Mouse (Mus musculus) heart, embryonic 16.5 days (tissue): ENCODE measurements around the gene Dkc1. TPM values are rescaled to one million over a fixed set of nuclear protein-coding genes. Genes with fewer than 3 reads are reported as not detected.

Experiments used
- polyA plus RNA-seq: library from polyadenylated mRNA; unstranded; fragments of >200 nt; fragmentation: Nextera tagmentation; extraction: Ambion mirVana; gene quantifications from 2 replicates; pipeline ENCODE4 v1.2.1, GENCODE M21; 2015

The Dkc1 gene
- polyA plus RNA-seq, 1 experiment from 2014 or later = 82.9 TPM

Other genes starting within 250 kb of the Dkc1 start
- gene Gab3, start 10.4 kb upstream of the Dkc1 start, polyA plus RNA-seq = 4.0 and 4.9 TPM in 2 replicates
- 45.8 and 52.2 TPM in 2 replicates for gene Mpp1, start 35.2 kb downstream of the Dkc1 start, polyA plus RNA-seq
- gene Smim9, start 67.9 kb downstream of the Dkc1 start, polyA plus RNA-seq = not detected in 2 replicates